Mouse (Mus musculus) embryonic facial prominence, embryonic 15.5 days (tissue): ENCODE results near the gene Coro1a. TPM values are rescaled to one million over a fixed set of nuclear protein-coding genes. Genes with fewer than 3 reads are reported as not detected.
"Not testable (repeated sequence)": the region's sequence is repeated elsewhere in the genome, so short reads cannot be mapped to it uniquely, and the experiment has no call there.

ENCODE experiments used
- ATAC-seq: fragments of 200-750 bp; cut with Nextera tagmentation; 2 replicates; pipeline ENCODE4 v1.8.0; 2017; ENCODE audit warnings: low read depth, moderate TSS enrichment; ENCODE audit not compliant: insufficient number of reproducible peaks, low FRiP score, low TSS enrichment
- H3K27ac ChIP-seq: fragments of 300-500 bp; sonication (generic); replicated peaks from 2 replicates; pipeline ENCODE4 v1.5.1; 2015; ENCODE audit warnings: mild to moderate bottlenecking, inconsistent platforms
- H3K27me3 ChIP-seq: fragments of 300-500 bp; sonication (generic); 2 replicates; pipeline ENCODE4 v1.6.1; 2015; ENCODE audit warnings: inconsistent platforms
- H3K36me3 ChIP-seq: fragments of 300-500 bp; sonication (generic); 2 replicates; pipeline ENCODE4 v1.6.1; 2015; ENCODE audit warnings: mild to moderate bottlenecking, inconsistent platforms
- H3K4me1 ChIP-seq: fragments of 300-500 bp; sonication (generic); 2 replicates; pipeline ENCODE4 v1.6.1; 2015; ENCODE audit warnings: inconsistent platforms
- H3K4me2 ChIP-seq: fragments of 300-500 bp; sonication (generic); replicated peaks from 2 replicates; pipeline ENCODE4 v1.6.1; 2015; ENCODE audit warnings: mild to moderate bottlenecking, inconsistent platforms
- H3K4me3 ChIP-seq: fragments of 300-500 bp; sonication (generic); replicated peaks from 2 replicates; pipeline ENCODE4 v1.5.1; 2015; ENCODE audit warnings: mild to moderate bottlenecking, inconsistent platforms
- H3K9ac ChIP-seq: fragments of 300-500 bp; sonication (generic); 2 replicates; pipeline ENCODE4 v1.6.1; 2015; ENCODE audit warnings: inconsistent platforms
- H3K9me3 ChIP-seq: fragments of 300-500 bp; sonication (generic); replicated peaks from 2 replicates; pipeline ENCODE4 v1.6.1; 2016; ENCODE audit warnings: inconsistent platforms
- WGBS: fragments of 180-500 bp; shearing (Covaris S2); methylation state at CpG from one replicate; pipeline ENCODE4 v1.1.7; 2015; 5-methylcytosine and 5-hydroxymethylcytosine counted together
- polyA plus RNA-seq: library from polyadenylated mRNA; unstranded; fragments of >200 nt; fragmentation: Nextera tagmentation; extraction: Ambion mirVana; gene quantifications from 2 replicates; pipeline ENCODE4 v1.2.1, GENCODE M21; 2015

Coro1a gene
- polyA plus RNA-seq, 1 experiment from 2014 or later = 43.8 TPM

- H3K4me3 ChIP-seq = peak overlapping the region; percentile 72
- H3K4me1 ChIP-seq = peaks cover 29% of the 10 kb centered on the region
- no peaks in the 10 kb centered on the region for H3K27me3 ChIP-seq
- peaks cover 14% of the 10 kb centered on the region for H3K36me3 ChIP-seq
- H3K27ac ChIP-seq = peak overlapping the region; percentile 68; the same call in 1 of the 2 replicates
- peak overlapping the region; percentile 86 for H3K4me2 ChIP-seq
- peak overlapping the region; percentile 78 for H3K9ac ChIP-seq
- H3K9me3 ChIP-seq = no peaks in the 10 kb centered on the region
- 5% methylated on average over 17 of the region's 17 CpGs for WGBS
- ATAC-seq = no peak
Observed at GRCm38 (mm10) chr7:126696303-126696702, 11.3 kb downstream of the Coro1a start.

- ATAC-seq = peak; percentile 95
- Histone ChIP-seq H3K27me3 (no peaks in the 10 kb centered on the region), H3K4me2 (peak within 1 kb of the TSS; percentile 86), H3K9me3 (no peaks in the 10 kb centered on the region), H3K27ac (peak within 1 kb of the TSS; percentile 97), H3K4me3 (peak within 1 kb of the TSS; percentile 72), H3K9ac (peak within 1 kb of the TSS; percentile 84), H3K36me3 (peaks cover 20% of the 10 kb centered on the region), H3K4me1 (peaks cover 23% of the 10 kb centered on the region)
- WGBS = under 1% methylated on average over 40 of the region's 40 CpGs
Observed at GRCm38 (mm10) chr7:126695631-126696207, 11.9 kb downstream of the Coro1a start, which contains the start of gene Slx1b. Gene Slx1b (minus strand): TSS chr7:126695784.

- Histone ChIP-seq H3K27me3 (no peaks in the 10 kb centered on the region), H3K4me2 (peak within 1 kb of the TSS; percentile 86), H3K4me3 (peak within 1 kb of the TSS; percentile 72), H3K9ac (peak within 1 kb of the TSS; percentile 84), H3K9me3 (no peaks in the 10 kb centered on the region), H3K4me1 (peaks cover 23% of the 10 kb centered on the region), H3K27ac (peak within 1 kb of the TSS; percentile 97), H3K36me3 (peaks cover 22% of the 10 kb centered on the region)
- WGBS = under 1% methylated on average over 31 of the region's 31 CpGs
- ATAC-seq = peak; percentile 58
Observed at GRCm38 (mm10) chr7:126695210-126695611, 12.4 kb downstream of the Coro1a start, which contains the start of gene Bola2. Gene Bola2 (plus strand): TSS chr7:126695401.

- H3K27me3 ChIP-seq = no peaks in the 10 kb centered on the region
- H3K27ac ChIP-seq = no peak overlapping the region
- peak overlapping the region; percentile 86 for H3K4me2 ChIP-seq
- no peaks in the 10 kb centered on the region for H3K9me3 ChIP-seq
- H3K4me3 ChIP-seq = peak overlapping the region; percentile 72
- peaks cover 22% of the 10 kb centered on the region for H3K36me3 ChIP-seq
- H3K4me1 ChIP-seq = peaks cover 23% of the 10 kb centered on the region
- H3K9ac ChIP-seq = no peak overlapping the region
- no peak for ATAC-seq
- WGBS = 40% methylated on average over 10 of the region's 10 CpGs
Observed at GRCm38 (mm10) chr7:126694441-126695051, 13.0 kb downstream of the Coro1a start.

GRCm38 (mm10) chr7:126693781-126694180, 13.8 kb downstream of the Coro1a start:
- ATAC-seq = no peak
- H3K4me2 ChIP-seq = no peak overlapping the region
- H3K4me1 ChIP-seq = peaks cover 23% of the 10 kb centered on the region
- 79% methylated on average over 7 of the region's 7 CpGs for WGBS
- H3K4me3 ChIP-seq = no peak overlapping the region
- no peaks in the 10 kb centered on the region for H3K9me3 ChIP-seq
- H3K9ac ChIP-seq = no peak overlapping the region
- no peaks in the 10 kb centered on the region for H3K27me3 ChIP-seq
- peaks cover 22% of the 10 kb centered on the region for H3K36me3 ChIP-seq
- no peak overlapping the region for H3K27ac ChIP-seq

GRCm38 (mm10) chr7:126693256-126693655, 14.3 kb downstream of the Coro1a start:
- Histone ChIP-seq H3K4me2 (no peak overlapping the region), H3K9me3 (no peaks in the 10 kb centered on the region), H3K4me3 (no peak overlapping the region), H3K36me3 (peaks cover 22% of the 10 kb centered on the region), H3K27ac (no peak overlapping the region), H3K9ac (no peak overlapping the region), H3K27me3 (no peaks in the 10 kb centered on the region), H3K4me1 (peaks cover 23% of the 10 kb centered on the region)
- no peak for ATAC-seq
- WGBS = 38% methylated on average over 3 of the region's 3 CpGs

- Histone ChIP-seq H3K9ac (no peak overlapping the region), H3K36me3 (peaks cover 20% of the 10 kb centered on the region), H3K4me1 (peaks cover 23% of the 10 kb centered on the region), H3K4me2 (no peak overlapping the region), H3K27me3 (no peaks in the 10 kb centered on the region), H3K27ac (no peak overlapping the region), H3K4me3 (no peak overlapping the region), H3K9me3 (no peaks in the 10 kb centered on the region)
- no peak for ATAC-seq
- 92% methylated on average over 26 of the region's 26 CpGs for WGBS
Observed at GRCm38 (mm10) chr7:126692426-126692825, 15.2 kb downstream of the Coro1a start.

GRCm38 (mm10) chr7:126691676-126692075, 15.9 kb downstream of the Coro1a start:
- Histone ChIP-seq H3K4me3 (no peak overlapping the region), H3K9me3 (no peaks in the 10 kb centered on the region), H3K36me3 (peaks cover 16% of the 10 kb centered on the region), H3K27ac (no peak overlapping the region), H3K27me3 (no peaks in the 10 kb centered on the region), H3K4me1 (peaks cover 18% of the 10 kb centered on the region), H3K4me2 (no peak overlapping the region), H3K9ac (no peak overlapping the region)
- 73% methylated on average over 5 of the region's 5 CpGs for WGBS
- ATAC-seq = no peak

GRCm38 (mm10) chr7:126690737-126691136, 16.9 kb downstream of the Coro1a start:
- Histone ChIP-seq H3K9ac (no peak overlapping the region), H3K4me3 (no peak overlapping the region), H3K36me3 (peaks cover 16% of the 10 kb centered on the region), H3K27ac (no peak overlapping the region), H3K27me3 (no peaks in the 10 kb centered on the region), H3K4me1 (peaks cover 13% of the 10 kb centered on the region), H3K9me3 (no peaks in the 10 kb centered on the region), H3K4me2 (no peak overlapping the region)
- ATAC-seq = no peak
- WGBS = 65% methylated on average over 3 of the region's 3 CpGs

- no peaks in the 10 kb centered on the region for H3K9me3 ChIP-seq
- no peak overlapping the region for H3K4me2 ChIP-seq
- no peak for ATAC-seq
- no peak overlapping the region for H3K9ac ChIP-seq
- no peak overlapping the region for H3K27ac ChIP-seq
- H3K27me3 ChIP-seq = no peaks in the 10 kb centered on the region
- peaks cover 7% of the 10 kb centered on the region; the same call in 1 of the 2 replicates for H3K4me1 ChIP-seq
- WGBS = 80% methylated on average over 3 of the region's 3 CpGs
- no peak overlapping the region for H3K4me3 ChIP-seq
- peaks cover 16% of the 10 kb centered on the region for H3K36me3 ChIP-seq
Observed at GRCm38 (mm10) chr7:126689021-126689420, 18.6 kb downstream of the Coro1a start.

- H3K4me3 ChIP-seq, H3K9ac ChIP-seq, H3K4me1 ChIP-seq, H3K4me2 ChIP-seq, ATAC-seq, H3K27me3 ChIP-seq, H3K9me3 ChIP-seq, H3K27ac ChIP-seq: not testable (repeated sequence)
- 63% methylated on average over 4 of the region's 4 CpGs for WGBS
- H3K36me3 ChIP-seq = peaks cover 16% of the 10 kb centered on the region
Observed at GRCm38 (mm10) chr7:126688156-126688555, 19.4 kb downstream of the Coro1a start.
